Mouse (Mus musculus): Measurements from ENCODE around the gene Dlx3.
A peak's percentile ranks its signal among the peaks of the same experiment; 100 is the strongest.

Dlx3 gene

DNA sequence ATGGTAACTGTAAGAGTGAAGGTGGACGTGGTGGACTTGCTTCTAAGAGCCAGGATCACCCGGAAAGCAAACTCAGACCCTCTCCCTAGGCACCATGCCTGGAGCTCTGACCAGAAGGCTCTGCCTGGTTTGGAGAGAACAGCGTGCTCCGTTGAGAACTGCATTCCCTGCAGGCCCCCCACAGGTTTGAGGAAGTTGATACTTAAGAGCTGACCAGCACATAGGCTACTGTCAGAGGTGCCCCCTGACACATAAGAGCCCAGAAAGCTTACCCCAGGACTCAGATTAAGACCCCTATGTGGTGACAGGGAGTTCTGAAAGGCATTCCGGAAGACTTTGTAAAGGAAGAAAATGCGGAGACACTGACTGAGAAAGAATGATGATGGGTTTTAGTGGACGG is 31.6 kb upstream of the Dlx3 start:
- no peak for DNase-seq (ENCODE audit: low read depth, low spot score)

- DNase-seq (ENCODE audit: low read depth, low spot score): no peak
Measured at GRCm38 (mm10) chr11:95088857-95089779, 30.8 kb upstream of the Dlx3 start.

DNA sequence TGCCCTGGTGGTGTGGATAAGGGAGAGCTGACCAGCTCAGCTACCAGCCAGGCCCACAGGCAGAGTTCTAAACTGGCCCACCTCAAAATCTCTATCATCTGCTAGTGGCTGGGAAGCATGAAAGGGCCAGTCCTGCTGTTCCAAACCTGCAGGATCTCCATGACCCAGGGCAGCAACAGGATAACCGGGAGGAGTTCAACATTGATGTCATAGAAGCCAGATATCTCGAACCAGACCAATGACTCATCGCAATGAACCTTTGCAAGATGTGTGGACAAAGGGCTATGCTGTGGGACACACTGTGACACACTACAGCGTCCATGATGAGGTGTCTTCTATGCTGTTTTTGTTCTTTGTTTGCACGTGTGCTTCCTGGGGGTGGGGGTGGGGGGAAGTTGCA is 26.8 kb upstream of the Dlx3 start:
- DNase-seq (ENCODE audit: low read depth, low spot score): no peak

DNA sequence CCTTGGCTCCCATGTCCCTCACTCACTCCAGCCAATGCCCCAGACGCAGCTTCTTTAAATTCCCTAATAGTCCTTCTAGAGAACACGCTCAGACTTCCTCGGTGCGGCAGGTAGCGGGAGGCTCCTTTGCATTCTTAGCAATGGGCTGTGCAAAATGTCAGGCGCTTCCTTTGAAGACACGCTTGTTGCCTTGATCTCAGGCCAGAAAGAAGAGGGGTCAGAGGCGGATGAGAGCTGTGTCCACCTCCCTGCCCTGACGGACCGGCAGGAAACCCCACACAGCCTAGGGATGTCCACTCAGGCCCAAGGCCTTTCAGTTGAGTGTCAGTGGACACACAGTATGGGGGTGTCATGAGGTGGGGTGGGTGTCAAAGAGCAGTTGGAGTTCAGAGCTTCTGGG is 24.3 kb upstream of the Dlx3 start:
- DNase-seq (ENCODE audit: low read depth, low spot score): no peak

- no peak for DNase-seq (ENCODE audit: low read depth, low spot score)
Measured at GRCm38 (mm10) chr11:95096608-95097373, 23.1 kb upstream of the Dlx3 start.

GRCm38 (mm10) chr11:95097889-95098288 is 22.0 kb upstream of the Dlx3 start:
- DNase-seq (ENCODE audit: low read depth, low spot score): no peak

GRCm38 (mm10) chr11:95098346-95099095 is 21.4 kb upstream of the Dlx3 start:
- DNase-seq (ENCODE audit: low read depth, low spot score): no peak

DNA sequence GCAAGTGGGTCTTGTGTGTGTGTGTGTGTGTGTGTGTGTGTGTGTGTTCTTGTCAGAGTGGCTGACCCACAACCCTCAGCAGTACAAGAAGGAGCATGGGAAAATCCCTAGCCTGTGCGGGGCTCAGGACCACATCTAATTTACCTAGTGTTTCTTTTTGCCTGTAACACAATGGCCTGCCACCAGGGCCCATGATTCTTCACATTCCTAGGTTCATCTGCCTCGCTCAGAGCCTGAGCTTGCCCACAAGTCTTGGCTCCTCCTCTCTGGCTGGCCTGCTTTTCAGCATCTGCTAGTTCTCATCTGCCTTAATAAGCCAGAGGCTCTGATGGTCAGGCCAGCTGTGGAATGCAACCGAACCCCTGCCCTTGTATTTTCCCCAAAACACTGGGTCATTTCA is 19.5 kb upstream of the Dlx3 start:
- no peak for DNase-seq (ENCODE audit: low read depth, low spot score)

DNA sequence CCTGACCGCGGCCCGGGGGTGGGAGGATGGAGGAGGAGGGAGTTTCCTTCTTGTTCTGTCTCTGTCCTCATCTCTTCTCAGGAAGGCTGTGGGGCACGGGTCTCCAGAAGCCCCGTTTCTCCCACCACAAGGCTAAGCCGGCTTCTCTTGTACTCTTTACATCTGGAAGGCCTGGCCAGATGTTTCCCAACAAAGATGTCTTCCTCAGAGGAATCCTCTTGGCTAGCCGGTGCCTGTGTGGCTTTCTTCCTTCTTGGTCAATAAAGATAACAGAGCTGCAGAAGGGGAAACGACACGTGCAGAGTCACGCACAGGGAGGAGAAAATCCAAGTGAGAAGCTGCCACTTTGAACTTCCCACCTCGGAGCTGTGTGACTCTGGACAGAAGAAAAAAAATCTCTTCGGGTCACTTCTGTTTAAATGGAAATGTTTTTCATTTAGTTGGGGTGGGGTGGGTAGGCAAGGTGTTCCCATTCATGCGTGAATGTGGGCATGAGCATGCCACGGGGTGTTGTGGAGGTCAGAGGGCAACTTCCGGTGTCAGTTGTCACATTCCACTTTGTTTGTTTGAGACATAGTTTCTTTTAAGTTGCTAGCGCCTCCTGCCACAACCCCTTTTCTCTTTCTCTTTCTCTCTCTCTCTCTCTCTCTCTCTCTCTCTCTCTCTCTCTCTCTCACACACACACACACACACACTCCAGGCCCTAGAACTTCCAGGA is 18.7 kb upstream of the Dlx3 start:
- no peak for DNase-seq (ENCODE audit: low read depth, low spot score)

DNA sequence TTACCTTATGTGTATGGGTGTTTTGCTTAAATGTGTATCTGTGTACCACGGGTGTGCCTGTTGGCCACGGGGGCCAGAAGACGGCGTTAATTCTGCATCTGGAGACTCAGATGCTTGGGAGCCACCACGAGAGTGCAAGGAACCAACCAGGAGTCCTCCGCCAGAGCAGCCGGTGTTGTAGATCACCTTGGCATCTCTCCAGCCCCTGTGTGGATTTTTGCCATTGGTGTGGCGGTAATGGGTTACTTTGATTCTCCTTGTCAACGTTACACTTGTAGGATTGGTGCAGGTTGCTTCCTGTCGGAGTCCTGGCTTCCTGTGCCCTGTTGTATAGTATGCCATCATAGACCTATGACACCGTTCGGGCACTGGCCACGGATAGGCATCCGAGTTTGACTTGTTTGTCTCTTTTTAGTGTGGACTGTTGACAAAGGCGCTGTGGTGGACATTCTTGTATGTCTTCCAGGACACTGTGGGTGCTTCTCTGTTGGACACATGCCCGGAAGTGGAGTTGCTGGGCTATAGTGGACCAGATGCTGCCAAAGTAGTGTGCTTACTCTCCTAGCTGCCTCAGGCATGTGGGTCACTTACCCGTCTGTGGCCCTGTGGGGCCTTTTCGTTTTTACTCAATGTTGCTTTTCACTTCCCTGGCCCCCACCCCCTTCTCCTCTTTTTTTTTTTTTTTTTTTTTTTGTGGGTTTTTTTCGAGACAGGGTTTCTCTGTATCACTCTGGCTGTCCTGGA is 17.6 kb upstream of the Dlx3 start:
- DNase-seq (ENCODE audit: low read depth, low spot score): no peak

DNA sequence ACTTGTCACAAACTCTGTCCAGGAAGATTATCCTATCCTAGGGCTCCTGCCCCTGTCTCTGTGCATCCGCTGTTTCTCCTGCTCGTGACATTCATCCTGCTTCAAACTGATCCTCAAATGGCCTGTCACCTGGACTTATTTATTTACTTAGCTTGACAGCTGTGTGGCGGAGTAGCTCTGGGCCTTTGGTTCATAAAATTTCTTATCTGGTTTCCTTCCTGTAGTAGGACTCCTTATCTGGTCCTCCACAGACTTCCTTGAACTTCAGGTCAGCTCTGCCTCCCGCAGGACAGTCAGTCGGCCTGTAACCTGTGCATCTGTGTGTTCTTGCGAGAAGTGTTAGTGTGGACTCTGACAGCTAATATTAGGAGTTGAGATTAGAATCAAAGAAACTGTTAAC is 15.7 kb upstream of the Dlx3 start:
- DNase-seq (ENCODE audit: low read depth, low spot score): no peak

DNA sequence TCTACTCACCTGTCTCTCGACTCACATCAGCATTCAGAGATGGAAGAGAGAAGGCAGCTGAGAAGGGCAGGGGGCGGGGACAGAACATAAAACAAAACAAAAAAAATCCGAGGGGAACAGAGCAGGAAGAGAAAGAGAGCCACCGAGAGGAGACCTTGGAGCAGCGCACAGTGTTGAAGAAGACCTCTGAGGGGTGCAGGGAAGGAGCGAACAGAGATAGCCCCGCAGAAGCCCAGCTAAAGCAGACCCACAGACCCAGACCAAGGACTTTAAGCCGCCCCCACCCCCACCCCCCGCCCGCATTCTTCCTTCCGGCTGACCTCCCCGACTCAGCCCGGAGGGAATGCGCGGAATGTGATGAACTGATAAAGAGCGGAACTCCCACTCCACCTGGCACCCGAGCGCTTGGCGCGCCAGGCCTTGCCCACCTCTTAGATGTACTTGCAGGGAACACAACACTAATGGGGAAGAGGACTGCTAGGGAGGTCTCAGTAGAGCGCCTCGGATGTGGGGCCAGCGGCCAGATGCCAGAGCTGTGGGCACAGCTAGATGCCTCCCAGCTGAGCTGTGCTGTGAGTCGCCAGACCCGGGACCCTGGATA is 14.5 kb upstream of the Dlx3 start:
- no peak for DNase-seq (ENCODE audit: low read depth, low spot score)

GRCm38 (mm10) chr11:95106440-95107236 is 13.3 kb upstream of the Dlx3 start:
- peak; percentile 52 for DNase-seq (ENCODE audit: low read depth, low spot score)

- no peak for DNase-seq (ENCODE audit: low read depth, low spot score)
Measured at GRCm38 (mm10) chr11:95109000-95109399, 10.9 kb upstream of the Dlx3 start.

DNA sequence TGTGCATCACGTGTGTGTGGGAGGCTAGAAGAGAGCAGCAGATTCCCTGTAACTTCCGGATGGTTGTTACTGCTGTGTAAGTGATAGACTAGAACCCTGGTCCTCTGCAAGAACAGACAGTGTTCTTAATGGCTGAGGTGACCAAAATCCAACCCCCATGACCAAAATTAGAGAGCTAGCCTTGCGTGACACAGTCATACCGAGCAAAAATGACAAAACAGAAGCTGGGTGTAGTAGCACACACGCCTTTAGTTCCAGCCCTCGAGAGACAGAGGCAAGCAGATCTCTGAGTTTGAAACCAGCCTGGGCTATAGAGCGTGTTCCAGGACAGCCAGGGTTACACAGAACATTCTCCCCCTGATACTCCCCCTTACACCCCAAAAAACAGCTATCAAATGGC is 9.8 kb upstream of the Dlx3 start:
- DNase-seq (ENCODE audit: low read depth, low spot score): no peak

DNA sequence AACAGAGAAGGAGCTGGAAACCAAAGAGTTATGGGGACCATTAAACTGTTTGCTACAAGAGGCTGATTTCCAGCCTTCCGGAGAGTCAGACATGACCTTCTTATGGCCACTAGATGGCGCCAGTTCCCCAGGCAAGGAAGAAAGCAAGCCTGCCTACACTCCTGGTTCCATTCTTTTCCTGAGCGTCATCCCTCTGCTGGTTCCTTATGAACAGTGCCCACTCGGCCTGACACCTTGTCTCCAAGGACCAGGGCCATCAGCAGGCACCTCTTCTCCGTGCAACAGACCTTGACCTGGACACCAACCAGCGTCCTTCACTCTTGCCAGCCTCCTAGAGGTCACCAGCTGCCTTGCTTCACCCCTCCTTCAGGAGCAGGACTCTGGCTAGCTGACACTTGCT is 2.9 kb upstream of the Dlx3 start:
- peak; percentile 79 for DNase-seq (ENCODE audit: low read depth, low spot score)

GRCm38 (mm10) chr11:95118505-95118904 is 1.4 kb upstream of the Dlx3 start:
- DNase-seq (ENCODE audit: low read depth, low spot score): peak; percentile 49

GRCm38 (mm10) chr11:95120633-95121020 is 708 bp downstream of the Dlx3 start:
- no peak for DNase-seq (ENCODE audit: low read depth, low spot score)

All from A20 (cell line).